Mouse (Mus musculus): ENCODE measurements around the gene Tpr. TPM values are rescaled to one million over a fixed set of nuclear protein-coding genes. Genes with fewer than 3 reads are reported as not detected.

The Tpr gene
- total and polyA plus RNA-seq, 3 experiments, result 213 to 382 (median 229) TPM

DNA sequence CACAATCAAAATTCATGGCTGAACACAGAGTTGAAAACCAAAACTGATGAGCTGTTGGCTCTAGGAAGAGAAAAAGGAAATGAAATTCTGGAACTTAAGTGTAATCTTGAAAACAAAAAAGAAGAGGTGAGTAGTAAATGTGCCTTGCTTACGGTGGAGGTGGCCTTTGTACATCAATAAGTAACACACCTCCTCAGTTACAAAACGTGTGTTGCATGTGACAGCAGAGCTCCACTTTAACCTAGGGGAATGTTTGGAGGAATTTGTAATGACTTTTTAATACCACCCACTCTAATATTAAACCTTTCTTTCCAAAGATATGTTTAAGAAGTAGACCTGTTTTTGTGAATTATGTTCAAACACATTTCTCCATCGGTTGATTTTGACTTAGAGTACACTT is 11.3 kb downstream of the Tpr start:
- TF ChIP-seq SMC3 (IDR thresholded peaks at IDR 0.05; ENCODE audit: low read depth, low read length), result no peak
- TF ChIP-seq USF2 (IDR thresholded peaks at IDR 0.05; ENCODE audit: borderline replicate concordance in 1 of 2, insufficient read depth in 1 of 2, low read depth in 1 of 2, low read length in 2 of 2), result no peak
- no peak for TF ChIP-seq MAZ (IDR thresholded peaks at IDR 0.05; ENCODE audit: low read depth, low read length)
- TF ChIP-seq NELFE (IDR thresholded peaks at IDR 0.05; ENCODE audit: low read depth, low read length), result no peak
- no peak for TF ChIP-seq E2F4 (IDR thresholded peaks at IDR 0.05; ENCODE audit: borderline replicate concordance, low read depth, low read length)
- TF ChIP-seq MYC (IDR thresholded peaks at IDR 0.05; ENCODE audit: low read depth, low read length), result no peak
- no peak for TF ChIP-seq RCOR1 (IDR thresholded peaks at IDR 0.05; ENCODE audit: low read depth, low read length)
- no peak for TF ChIP-seq POLR2AphosphoS2 (IDR thresholded peaks at IDR 0.05; ENCODE audit: low read length)
- no peak for TF ChIP-seq ETS1 (IDR thresholded peaks at IDR 0.05; ENCODE audit: low read depth, low read length)
- no peak for TF ChIP-seq RAD21 (IDR thresholded peaks at IDR 0.05; ENCODE audit: low read depth, low read length)
- no peak for TF ChIP-seq MXI1 (IDR thresholded peaks at IDR 0.05; ENCODE audit: low read depth, low read length)
- H3K27ac ChIP-seq (ENCODE audit: control insufficient read depth, low read depth, low read length), result no peak overlapping the region
- H3K4me1 ChIP-seq (ENCODE audit: control insufficient read depth in 1 of 2, insufficient read depth in 2 of 2, low read length in 2 of 2), result no peaks in the 10 kb centered on the region
- peaks cover 0 to 85% of the 10 kb centered on the region in 2 experiments; a peak in 3 of 4 replicates for H3K36me3 ChIP-seq (ENCODE audit: control insufficient read depth in 1 of 2, insufficient read depth in 2 of 2, low read length in 2 of 2)
- H3K79me2 ChIP-seq (ENCODE audit: control insufficient read depth, insufficient read depth, low read length, poor library complexity), result peaks cover 2% of the 10 kb centered on the region; the same call in 1 of the 2 replicates
- no peak overlapping the region for H3K4me3 ChIP-seq (ENCODE audit: control insufficient read depth in 1 of 2, insufficient read depth in 1 of 2, low read depth in 2 of 2, low read length in 2 of 2)
- H3K9me3 ChIP-seq (replicated peaks; ENCODE audit: insufficient read depth, low read length), result no peaks in the 10 kb centered on the region
- no peak for DNase-seq (ENCODE audit: low read depth, low spot score)
- no peak overlapping the region for H3K9ac ChIP-seq (ENCODE audit: control insufficient read depth, low read depth, low read length, poor library complexity, severe bottlenecking)
- H3K27me3 ChIP-seq (ENCODE audit: control insufficient read depth in 1 of 2, insufficient read depth in 2 of 2, low read length in 2 of 2), result no peaks in the 10 kb centered on the region

- Histone ChIP-seq H3K4me3 (ENCODE audit: control insufficient read depth in 1 of 2, insufficient read depth in 1 of 2, low read depth in 2 of 2, low read length in 2 of 2) (no peak overlapping the region), H3K79me2 (ENCODE audit: control insufficient read depth, insufficient read depth, low read length, poor library complexity) (no peaks in the 10 kb centered on the region; the same call in 1 of the 2 replicates), H3K27ac (ENCODE audit: control insufficient read depth, low read depth, low read length) (no peak overlapping the region), H3K36me3 (ENCODE audit: control insufficient read depth in 1 of 2, insufficient read depth in 2 of 2, low read length in 2 of 2) (peaks cover 0 to 80% of the 10 kb centered on the region in 2 experiments; a peak in 2 of 4 replicates), H3K27me3 (ENCODE audit: control insufficient read depth in 1 of 2, insufficient read depth in 2 of 2, low read length in 2 of 2) (no peaks in the 10 kb centered on the region), H3K9me3 (replicated peaks; ENCODE audit: insufficient read depth, low read length) (no peaks in the 10 kb centered on the region), H3K4me1 (ENCODE audit: control insufficient read depth in 1 of 2, insufficient read depth in 2 of 2, low read length in 2 of 2) (no peaks in the 10 kb centered on the region), H3K9ac (ENCODE audit: control insufficient read depth, low read depth, low read length, poor library complexity, severe bottlenecking) (no peak overlapping the region)
- DNase-seq (ENCODE audit: low read depth, low spot score), result no peak
- TF ChIP-seq POLR2AphosphoS2 (IDR thresholded peaks at IDR 0.05; ENCODE audit: low read length) (no peak), CHD1 (IDR thresholded peaks at IDR 0.05; ENCODE audit: low read depth, low read length) (no peak), USF2 (IDR thresholded peaks at IDR 0.05; ENCODE audit: borderline replicate concordance in 1 of 2, insufficient read depth in 1 of 2, low read depth in 1 of 2, low read length in 2 of 2) (no peak), NRF1 (IDR thresholded peaks at IDR 0.05; ENCODE audit: insufficient read depth, low read depth, low read length, poor library complexity, severe bottlenecking) (no peak), MYC (IDR thresholded peaks at IDR 0.05; ENCODE audit: low read depth, low read length) (no peak), CTCF (IDR thresholded peaks at IDR 0.05 in 2 of 3, conservative IDR thresholded peaks at IDR 0.05 in 1 of 3; ENCODE audit: control insufficient read depth in 1 of 3, insufficient read depth in 1 of 3, low read depth in 2 of 3, low read length in 3 of 3, poor library complexity in 1 of 3, severe bottlenecking in 1 of 3) (no peak), EP300 (IDR thresholded peaks at IDR 0.05; ENCODE audit: low read depth in 1 of 2, low read length in 2 of 2) (no peak)
Measured at GRCm38 (mm10) chr1:150404555-150404954, 11.9 kb downstream of the Tpr start.
